Mouse (Mus musculus) layer of hippocampus, adult 8-10 months (tissue): ENCODE results near the gene Olfr1414. TPM values are rescaled to one million over a fixed set of nuclear protein-coding genes. Genes with fewer than 3 reads are reported as not detected.
A peak's percentile ranks its signal among the peaks of the same experiment; 100 is the strongest.
"Not testable (repeated sequence)": the region's sequence is repeated elsewhere in the genome, so short reads cannot be mapped to it uniquely, and the experiment has no call there.

Experiments used
- DNase-seq, 2 experiments: peaks; one replicate each; pipeline ENCODE4 v3.0.0; 2022; ENCODE audit warnings: low spot score in 2 of 2
- microRNA-seq, 2 experiments: library from miRNA; unstranded; fragments of <30 nt; microRNA quantifications; one replicate each; pipeline ENCODE4 v1.2.0; 2022
- total RNA-seq, 4 experiments: library from RNA; stranded (reverse); gene quantifications; 2 replicates each; pipeline ENCODE4 v1.2.4; 2022

The Olfr1414 gene
- not detected for total RNA-seq

DNA sequence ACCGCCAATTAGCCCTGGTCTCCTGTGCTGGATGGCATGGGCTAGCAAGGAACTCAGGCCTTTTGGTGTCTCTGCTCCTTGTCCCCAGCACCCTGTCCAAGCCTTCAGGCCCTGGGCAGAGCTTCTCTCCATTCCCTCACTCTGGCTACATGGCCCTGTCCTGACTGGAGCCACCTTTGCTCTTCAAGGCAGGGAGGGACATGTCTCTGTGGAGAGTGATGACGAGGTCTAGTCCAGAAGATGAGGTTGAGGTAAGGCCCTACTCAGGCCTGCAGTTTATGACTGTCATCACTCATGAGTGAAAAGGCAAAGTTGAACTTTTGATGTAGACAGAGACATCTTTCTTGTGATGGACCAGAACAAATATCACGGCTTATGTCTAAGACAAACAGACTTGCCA, at the start of gene Olfr1414:
Olfr1414 (minus strand) TSS at position 101 of the 400 bp plus-strand sequence.
- no peak for DNase-seq

GRCm38 (mm10) chr1:92545929-92546328, 27.5 kb upstream of the Olfr1414 start:
- DNase-seq, result no peak

DNA sequence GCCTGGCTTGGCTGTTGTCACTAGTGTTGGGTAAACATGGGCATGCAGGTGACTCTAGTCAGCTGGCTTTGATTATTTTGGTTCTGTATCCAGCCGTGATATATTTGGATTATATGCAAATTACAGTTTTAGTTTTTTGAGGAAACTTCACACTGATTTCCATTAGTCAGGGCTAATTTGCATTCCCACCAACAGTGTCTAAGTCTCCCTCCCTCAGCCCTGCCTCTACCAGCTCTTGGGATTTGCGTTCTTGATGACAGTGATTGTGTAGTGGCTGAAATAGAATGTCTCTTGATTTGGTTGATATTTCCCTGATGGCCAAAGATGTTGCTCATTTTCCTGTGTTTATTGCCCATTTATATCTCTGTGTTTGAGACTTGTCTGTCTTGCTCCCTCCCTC, 20.6 kb upstream of the Olfr1414 start:
- no peak for DNase-seq

GRCm38 (mm10) chr1:92536972-92537371, 18.5 kb upstream of the Olfr1414 start:
- DNase-seq, result no peak

- DNase-seq, result no peak
These were observed 5.3 kb upstream of the Olfr1414 start for GRCm38 (mm10) chr1:92523764-92524163.

DNA sequence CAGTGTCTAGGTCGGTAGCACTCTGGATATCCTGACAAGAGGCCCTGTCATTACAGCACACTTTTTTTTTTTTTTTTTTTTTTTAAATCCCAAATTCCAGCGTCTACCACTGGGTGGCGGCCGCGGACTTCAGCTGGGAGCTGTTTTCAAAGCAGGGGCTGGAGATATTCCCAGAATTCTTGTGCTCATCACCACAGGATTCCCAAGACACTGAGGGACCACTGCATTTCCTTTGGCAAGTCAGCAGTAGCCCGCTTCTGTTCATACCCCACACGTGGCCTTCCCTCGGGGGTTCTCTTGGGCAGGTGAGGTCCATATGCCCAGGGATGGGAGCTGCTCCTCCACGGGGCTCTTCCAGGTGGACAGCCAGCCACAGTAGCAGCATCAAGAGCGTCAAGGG, 2.9 kb upstream of the Olfr1414 start:
- peak in 1 of 2 experiments; percentile 45 for DNase-seq

DNA sequence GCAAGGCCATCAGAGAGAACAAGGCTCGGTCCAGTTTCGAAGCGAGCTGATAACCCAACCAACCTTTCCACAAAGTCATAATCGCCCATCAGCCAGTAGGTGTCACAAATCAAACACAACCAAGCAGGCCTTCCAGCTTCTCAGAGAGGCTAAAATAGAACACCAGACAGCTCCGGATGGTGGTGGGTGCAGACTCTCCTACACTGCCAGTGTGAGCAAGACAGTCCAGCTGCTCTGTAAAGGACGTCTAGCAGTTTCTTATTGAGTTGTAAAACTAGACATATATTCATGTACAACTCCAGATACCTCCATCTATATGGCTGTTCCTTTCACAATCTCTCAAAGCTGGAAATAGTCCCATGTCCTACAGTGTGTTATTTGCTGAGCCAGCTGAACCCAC, 585 bp upstream of the Olfr1414 start:
- peak; percentile 35 to 41 for DNase-seq

- DNase-seq, result no peak
These were observed 3.1 kb downstream of the Olfr1414 start for GRCm38 (mm10) chr1:92515390-92515789.

DNA sequence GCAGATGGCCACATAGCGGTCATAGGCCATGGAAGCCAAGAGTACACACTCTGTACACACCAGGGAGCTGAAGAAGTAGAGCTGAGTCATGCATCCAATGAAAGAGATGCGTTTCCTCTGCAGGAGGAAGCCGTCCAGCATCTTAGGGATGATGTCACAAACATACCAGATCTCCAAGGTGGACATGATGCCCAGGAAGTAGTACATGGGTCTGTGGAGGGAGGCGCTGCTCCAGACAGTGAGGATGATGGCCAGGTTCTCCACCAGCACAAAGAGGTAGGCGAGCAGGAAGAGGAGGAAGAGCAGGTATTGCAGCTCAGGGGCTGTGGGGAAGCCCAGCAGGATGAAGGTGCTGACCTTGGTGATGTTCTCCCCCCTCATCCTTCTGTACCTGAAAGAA, 6.8 kb downstream of the Olfr1414 start:
- DNase-seq, result not testable (repeated sequence)

DNA sequence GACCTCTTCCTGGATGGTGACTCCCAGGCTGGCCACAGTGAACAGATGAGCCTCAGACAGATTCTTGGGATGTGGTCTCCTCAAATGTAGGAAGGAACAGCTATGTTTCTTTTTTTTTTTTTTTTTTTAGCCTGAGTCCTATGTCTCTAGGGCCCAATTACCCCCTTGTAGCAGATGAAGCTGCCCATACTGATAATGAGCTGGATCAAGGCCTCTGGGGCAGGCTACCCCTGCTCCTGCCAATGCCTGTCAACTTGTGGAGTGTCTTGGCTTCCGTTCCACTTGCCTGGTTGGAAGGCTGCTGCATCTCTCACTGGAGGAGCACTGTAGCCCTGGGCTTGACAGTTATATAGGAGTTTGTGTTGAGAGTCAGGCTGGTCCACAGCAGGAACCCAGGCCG, 22.5 kb downstream of the Olfr1414 start, which contains the start of gene Olfr1415:
Olfr1415 (minus strand) TSS at position 101 of the 400 bp plus-strand sequence.
- no peak for DNase-seq

GRCm38 (mm10) chr1:92485013-92485412, 33.4 kb downstream of the Olfr1414 start, which contains the start of gene Olfr1416:
Gene Olfr1416, minus strand, starts transcription at chr1:92485113.
- DNase-seq, result no peak

GRCm38 (mm10) chr1:92474066-92474578, 44.3 kb downstream of the Olfr1414 start:
- DNase-seq, result no peak

GRCm38 (mm10) chr1:92473165-92474041, 45.1 kb downstream of the Olfr1414 start, which contains the start of gene Ndufa10:
Gene Ndufa10, minus strand, starts transcription at chr1:92473860.
- DNase-seq, result peak; percentile 86 to 93

GRCm38 (mm10) chr1:92468891-92469290, 49.6 kb downstream of the Olfr1414 start:
- DNase-seq, result no peak

- DNase-seq, result no peak
These were observed 60.0 kb downstream of the Olfr1414 start for GRCm38 (mm10) chr1:92458416-92458815.

DNA sequence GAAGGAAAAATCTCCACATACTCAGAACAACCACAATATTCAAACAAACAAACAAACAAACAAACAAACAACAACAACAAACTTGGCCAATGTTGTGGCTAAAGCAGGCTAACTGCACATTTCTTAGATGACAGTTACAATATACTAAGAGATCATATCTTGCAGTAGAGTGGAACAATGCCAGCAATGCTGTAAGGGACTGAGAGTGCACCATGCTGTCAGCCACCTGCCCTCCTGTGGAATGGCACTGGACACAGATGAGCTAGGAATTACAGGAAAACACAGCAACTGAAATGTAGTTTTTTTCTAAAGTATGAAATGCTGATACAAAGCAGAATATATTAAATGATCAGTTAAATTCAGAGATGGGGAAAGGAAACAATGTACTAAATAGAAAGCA, 60.7 kb downstream of the Olfr1414 start:
- DNase-seq, result no peak

Small RNAs within 50 kb of the gene (microRNA-seq; reads per million reads assigned to microRNA genes)
- 7.7 to 8.1 reads per million in 2 experiments for gene Mir6900

Other genes with a start within 250 kb of the Olfr1414 start
- gene Ndufa10, start 44.8 kb downstream of the Olfr1414 start, total RNA-seq, result 100 to 1,000 TPM; 244 to 286 (median 261) TPM
- not detected for gene Olfr1416, start 33.5 kb downstream of the Olfr1414 start, total RNA-seq
- gene Olfr1415, start 22.6 kb downstream of the Olfr1414 start, total RNA-seq, result not detected
- not detected for gene Olfr1413, start 52.7 kb upstream of the Olfr1414 start, total RNA-seq
- not detected for gene Olfr1412, start 67.1 kb upstream of the Olfr1414 start, total RNA-seq
- gene Olfr1411, start 75.8 kb upstream of the Olfr1414 start, total RNA-seq, result not detected
- not detected for gene Olfr1410, start 87.1 kb upstream of the Olfr1414 start, total RNA-seq
- gene Olfr12, start 99.1 kb upstream of the Olfr1414 start, total RNA-seq, result under 1 TPM in 1 of 4 experiments, not detected in 3; 0.08 TPM
- gene Cops9, start 123.3 kb upstream of the Olfr1414 start, total RNA-seq, result 100 to 1,000 TPM; 287 to 341 (median 310) TPM
- gene Otos, start 130.2 kb upstream of the Olfr1414 start, total RNA-seq, result 1 to 10 TPM in 3 of 4 experiments, under 1 TPM in 1; 0.51 to 2.3 (median 1.8) TPM